Mouse (Mus musculus) layer of hippocampus, adult 9-10 months (tissue): ENCODE data around the gene Bcor.

Experiments used
- DNase-seq: peaks from one replicate; pipeline ENCODE4 v3.0.0; 2022; ENCODE audit warnings: low spot score

Gene Bcor

DNA sequence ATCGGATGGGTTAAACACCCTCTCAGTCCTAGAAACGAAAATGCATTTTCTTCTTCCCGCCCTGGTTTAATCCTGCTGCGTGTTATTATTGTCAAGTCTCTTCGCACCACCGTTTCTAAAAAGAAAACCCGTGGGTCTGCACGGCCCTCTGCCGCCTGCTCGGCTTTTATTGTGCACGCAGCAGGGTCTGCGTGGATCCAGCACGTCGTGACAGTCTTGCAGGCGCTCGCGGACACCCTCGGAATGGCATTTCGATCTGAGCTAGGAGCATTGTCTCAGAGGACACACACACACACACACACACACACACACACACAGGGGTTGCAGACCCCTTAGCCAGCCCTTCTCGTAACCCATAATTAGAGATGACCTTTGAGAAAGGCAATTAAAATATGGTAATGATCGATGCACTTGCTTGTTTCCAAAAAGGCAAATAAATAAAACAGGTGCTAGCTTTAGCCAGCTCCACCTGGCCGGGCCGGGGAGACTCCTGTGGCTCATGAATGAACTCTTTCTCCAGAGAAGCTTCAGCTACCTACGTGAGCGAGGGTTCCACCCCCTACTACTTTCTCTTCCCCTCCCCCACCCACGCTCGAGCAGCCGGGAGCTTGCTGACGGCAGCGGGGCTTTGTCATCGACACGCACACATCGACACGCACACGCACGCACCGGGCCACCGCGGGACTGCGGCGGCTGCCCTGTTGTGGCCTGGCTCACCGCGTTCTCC, 8.7 kb downstream of the Bcor start:
- no peak for DNase-seq

- DNase-seq: no peak
These were observed 9.7 kb downstream of the Bcor start for GRCm38 (mm10) chrX:12150425-12150824.

GRCm38 (mm10) chrX:12146263-12146662, 13.9 kb downstream of the Bcor start:
- no peak for DNase-seq

- DNase-seq: no peak
These were observed 17.3 kb downstream of the Bcor start for GRCm38 (mm10) chrX:12142832-12143231.

DNA sequence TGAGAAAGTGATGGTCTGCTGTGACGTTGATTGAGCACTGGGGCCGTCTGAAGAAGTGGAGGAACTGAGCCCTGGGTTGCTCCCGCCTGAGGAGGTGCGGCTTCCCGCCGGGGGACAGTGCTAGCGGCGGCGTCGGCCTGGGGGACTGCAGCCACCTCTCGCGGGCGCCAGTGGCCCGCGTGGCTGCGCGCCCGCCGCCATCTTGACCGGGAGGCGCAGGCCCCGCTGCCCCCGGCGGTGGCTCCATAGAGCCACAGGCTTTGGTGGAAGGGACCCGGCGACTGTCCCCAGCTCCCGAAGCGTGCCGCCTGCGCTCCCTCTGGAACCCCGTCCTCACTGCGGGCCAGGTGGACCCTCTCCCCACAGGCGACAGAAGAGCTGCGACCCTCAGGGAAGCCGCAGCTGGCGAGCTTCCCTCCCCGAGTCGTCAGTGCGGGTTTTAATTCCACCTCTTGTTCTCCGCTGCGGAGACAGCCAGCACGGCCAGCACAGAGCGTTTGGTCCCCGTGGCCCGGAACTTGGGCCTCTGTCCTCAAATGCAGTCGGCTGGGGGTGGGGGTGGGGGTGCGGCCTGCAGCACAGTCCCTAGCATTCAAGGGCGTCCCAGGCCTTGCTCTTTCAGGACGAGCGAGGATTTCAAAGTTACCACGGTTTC, 19.9 kb downstream of the Bcor start:
- no peak for DNase-seq

DNA sequence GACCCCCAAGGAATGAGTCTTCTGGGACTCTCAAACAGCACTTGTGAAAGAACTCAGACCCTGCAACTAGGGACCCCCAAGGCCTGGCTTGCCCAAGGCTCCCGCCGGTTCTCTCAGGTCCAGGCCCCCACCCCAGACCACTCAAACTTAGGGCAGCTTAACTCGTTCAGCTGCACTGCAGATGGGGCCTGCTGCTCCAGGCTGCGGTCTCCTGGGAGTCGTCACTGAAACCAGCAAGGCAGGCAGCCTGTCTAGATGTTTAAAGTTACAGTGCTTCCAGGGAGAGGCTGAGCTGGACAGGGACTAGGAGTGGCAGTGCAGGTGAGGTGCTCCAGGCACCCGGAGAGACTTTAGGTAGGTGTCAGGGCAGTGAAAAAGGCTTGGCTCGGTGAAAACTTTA, 21.9 kb downstream of the Bcor start:
- no peak for DNase-seq

GRCm38 (mm10) chrX:12137121-12137521, 23.0 kb downstream of the Bcor start:
- no peak for DNase-seq

DNA sequence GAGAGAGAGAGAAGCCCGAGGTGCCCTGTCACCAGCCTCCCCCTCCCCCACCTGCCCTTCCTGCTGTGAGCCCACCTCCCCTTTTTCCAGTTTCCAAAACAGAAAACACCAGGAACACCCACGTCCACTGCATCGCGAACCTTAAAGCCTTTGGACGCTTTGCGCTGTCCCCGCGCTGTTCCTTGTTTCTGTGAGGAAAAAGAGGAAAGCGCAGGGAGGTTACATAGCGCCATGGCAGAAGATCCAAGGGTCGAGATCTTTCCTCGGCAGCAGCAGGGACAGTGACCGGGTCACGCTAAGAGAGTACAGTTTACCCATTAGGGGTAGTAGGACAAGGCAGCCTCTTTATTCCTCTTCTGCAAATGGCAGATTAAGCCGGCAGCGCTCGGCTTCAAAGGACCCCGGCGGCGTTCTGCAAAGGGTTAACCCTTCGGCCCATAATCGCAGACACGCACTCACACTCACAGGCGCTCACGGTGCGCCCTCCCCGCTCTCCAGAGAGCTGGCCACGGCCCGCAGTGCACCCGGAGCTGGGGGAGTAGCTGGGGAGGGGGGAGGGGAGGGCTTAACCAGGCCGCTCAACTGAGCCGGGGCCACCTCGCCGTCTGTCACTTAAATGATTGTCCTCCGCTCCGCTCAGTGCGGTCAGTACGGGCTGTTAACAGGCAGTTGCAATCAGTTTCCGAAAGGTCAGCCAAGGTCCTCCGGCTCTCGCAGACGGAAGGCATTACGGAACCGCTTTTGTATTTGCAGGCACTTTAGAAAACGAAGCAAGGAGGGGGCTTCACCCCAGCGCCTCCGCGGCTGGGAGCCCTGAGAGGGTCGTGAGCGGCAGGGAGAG, 23.7 kb downstream of the Bcor start:
- no peak for DNase-seq

- no peak for DNase-seq
These were observed 24.7 kb downstream of the Bcor start for GRCm38 (mm10) chrX:12135121-12136111.

DNA sequence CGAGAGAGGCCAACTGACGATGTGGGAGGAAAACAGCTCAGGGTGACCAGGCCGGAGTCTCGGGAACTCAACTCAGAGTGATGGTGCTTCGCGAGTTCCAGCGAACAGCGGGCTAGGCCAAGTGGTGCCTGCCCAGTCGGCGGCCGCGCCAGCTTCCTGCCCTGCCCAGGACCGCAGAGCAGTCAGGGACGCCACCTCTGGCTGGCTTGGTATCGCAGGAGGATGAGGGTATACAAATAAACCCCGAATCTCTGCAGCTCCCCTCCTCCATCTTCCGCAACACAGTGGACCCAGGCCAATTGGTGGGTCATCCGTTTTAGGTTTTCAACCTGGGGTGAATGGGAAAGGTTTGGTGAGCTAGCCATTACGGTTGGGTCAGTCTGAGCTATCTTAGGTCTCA, 25.6 kb downstream of the Bcor start:
- no peak for DNase-seq

GRCm38 (mm10) chrX:12133836-12134431, 26.2 kb downstream of the Bcor start:
- DNase-seq: no peak

DNA sequence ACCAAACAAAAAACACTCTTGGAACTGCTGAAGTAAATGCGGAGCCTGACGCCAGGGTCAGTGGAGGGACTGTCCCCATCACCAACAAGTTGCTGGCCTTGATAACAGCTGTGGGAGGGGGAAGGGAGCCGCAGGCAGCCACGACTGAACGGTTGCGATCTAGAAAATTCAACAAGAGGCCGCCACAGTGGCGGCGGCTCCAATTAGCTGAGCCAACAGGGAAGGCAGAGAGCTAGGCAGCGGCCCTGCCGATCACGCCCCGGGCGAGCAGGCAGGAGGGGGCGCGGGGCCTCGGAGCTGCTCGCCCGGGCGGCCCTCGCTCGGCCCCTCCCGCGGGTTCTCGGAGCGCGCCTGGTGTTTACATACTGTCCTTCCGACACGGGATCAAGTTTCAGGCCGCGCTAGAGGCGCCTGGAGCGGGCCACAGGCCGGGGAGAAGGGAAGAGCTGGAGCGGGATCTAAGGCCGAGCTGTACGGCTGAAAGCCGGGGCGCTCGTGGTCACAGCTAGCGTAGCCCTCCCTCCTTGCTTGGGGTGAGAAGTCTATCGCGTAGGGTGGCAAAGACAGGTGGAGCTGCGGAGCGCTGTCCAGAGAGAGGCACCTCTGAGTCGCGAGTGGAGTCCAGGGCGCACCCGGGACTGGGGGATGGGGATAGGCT, 26.8 kb downstream of the Bcor start:
- DNase-seq: no peak

DNA sequence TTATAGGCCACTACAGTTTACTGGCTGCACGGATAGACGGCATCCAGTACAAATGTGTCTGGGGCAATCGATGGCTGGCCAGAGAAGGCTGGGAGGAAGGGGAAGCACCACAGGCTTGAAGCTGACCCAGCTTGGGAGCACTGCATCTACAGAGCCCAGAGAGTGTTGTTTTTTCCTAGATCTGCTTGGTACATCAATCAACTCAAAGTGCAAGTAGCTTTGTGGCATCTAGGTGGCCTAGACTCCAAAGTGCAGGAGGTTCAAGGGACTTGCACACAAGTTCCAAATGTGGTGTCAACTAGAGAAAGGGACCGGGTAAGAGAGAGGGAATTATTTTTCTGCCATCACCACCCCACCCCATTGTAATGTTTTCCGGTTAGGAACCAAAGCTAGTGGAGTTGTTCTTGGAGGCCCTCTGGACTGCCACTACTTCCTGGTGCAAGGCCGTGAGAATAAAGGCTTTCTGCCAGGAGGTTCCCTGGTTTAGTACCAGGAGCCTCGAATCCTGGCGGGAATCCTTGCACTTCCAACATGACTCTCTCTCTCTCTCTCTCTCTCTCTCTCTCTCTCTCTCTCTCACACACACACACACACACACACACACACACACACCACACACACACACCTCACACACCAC, 27.5 kb downstream of the Bcor start:
- no peak for DNase-seq

- DNase-seq: no peak
These were observed 30.0 kb downstream of the Bcor start for GRCm38 (mm10) chrX:12129828-12130809.

DNA sequence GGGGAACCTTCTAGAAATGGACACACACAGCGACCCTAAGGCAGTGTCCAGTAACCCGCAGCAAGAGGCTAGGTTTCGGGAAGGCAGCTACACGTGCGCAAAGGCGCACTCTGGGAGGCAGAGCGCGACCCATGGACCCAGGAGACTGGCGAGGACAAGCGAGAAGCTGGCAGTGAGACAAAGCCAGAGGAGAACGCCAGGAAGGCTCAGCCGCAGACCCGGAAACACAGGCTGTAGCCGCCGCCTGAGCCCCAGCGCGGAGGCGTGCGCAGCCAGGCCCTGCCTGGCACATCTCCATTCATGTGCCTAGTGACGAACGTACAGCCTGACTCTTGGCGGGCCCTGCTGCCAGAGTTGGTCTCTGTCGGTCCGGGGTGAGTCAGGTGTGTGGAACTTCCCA, 30.9 kb downstream of the Bcor start:
- no peak for DNase-seq

DNA sequence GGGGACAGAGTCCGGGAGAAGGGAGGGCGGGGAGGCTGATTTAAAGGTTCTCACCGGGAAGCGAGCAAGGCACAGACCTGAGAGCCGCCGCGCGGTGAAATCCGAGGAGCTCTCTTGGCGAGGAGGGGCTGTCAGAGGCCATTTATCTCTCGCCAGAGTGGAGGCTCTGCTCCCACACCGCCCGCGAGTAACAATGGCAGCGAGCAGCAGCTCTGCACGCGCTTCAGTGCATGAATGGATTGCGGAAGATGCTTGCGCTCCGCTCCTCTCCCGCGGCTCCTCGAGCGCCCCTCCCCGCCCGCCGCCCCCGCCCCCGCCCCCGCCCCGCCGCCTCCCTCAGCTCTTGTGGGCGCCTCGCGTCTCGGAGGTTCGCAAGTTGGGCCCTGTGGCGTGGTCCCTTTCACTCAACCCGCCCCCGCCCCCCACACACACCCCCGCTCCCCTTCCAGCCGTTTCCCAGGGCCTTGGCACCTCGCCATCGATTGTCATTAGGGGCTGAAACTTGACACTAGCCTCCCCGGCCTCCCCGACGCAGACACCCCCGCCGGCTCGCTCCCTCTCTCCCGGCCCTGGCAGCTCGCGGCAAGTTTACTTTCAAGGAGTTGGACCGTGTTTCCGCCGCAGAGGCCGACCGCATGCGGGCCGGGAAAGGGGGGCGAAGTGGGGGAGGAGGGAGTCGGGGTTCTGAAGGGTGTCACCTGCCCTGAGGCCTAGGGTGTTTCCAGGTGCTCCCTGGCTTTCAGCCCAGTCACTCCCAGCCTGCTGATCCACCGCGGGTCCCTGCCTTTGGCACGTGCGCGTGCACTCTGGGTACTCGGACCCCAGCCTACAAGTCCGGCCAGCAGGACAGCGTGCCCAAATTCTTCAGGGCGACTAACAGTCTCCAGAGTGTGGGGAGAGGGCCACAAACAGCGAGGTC, 31.7 kb downstream of the Bcor start:
- no peak for DNase-seq

- DNase-seq: no peak
These were observed 32.4 kb downstream of the Bcor start for GRCm38 (mm10) chrX:12127799-12128164.

GRCm38 (mm10) chrX:12127106-12127670, 33.0 kb downstream of the Bcor start:
- DNase-seq: no peak
